Mouse (Mus musculus) C2C12 (cell line): ENCODE measurements around the gene Gm2016.
"Not testable (repeated sequence)": the region's sequence is repeated elsewhere in the genome, so short reads cannot be mapped to it uniquely, and the experiment has no call there.

Source experiments
- CEBPB ChIP-seq: IDR thresholded peaks from one replicate; pipeline ENCODE4 v1.6.1; 2011; ENCODE audit warnings: low read depth, mild to moderate bottlenecking, control low read depth, moderate library complexity
- CTCF ChIP-seq: IDR thresholded peaks from one replicate; pipeline ENCODE4 v1.5.1; 2011; ENCODE audit not compliant: control insufficient read depth, insufficient read depth, insufficient read length
- MAX ChIP-seq: IDR thresholded peaks from one replicate; pipeline ENCODE4 v1.6.1; 2011; ENCODE audit warnings: mild to moderate bottlenecking, control low read depth
- MYOD1 ChIP-seq: IDR thresholded peaks from one replicate; pipeline ENCODE4 v1.6.1; 2011; ENCODE audit warnings: low read depth; ENCODE audit not compliant: control insufficient read depth, insufficient read length
- MYOG ChIP-seq: IDR thresholded peaks from one replicate; pipeline ENCODE4 v1.6.1; 2011; ENCODE audit not compliant: control insufficient read depth, insufficient read length; ENCODE audit errors: extremely low read depth
- USF1 ChIP-seq: IDR thresholded peaks from one replicate; pipeline ENCODE4 v1.6.1; 2011; ENCODE audit warnings: low read depth, mild to moderate bottlenecking, control low read depth, moderate library complexity

- TF ChIP-seq CTCF, MAX, CEBPB, MYOD1, MYOG, USF1: not testable (repeated sequence)
Measured at GRCm38 (mm10) chr12:87850657-87851056, 23.2 kb upstream of the Gm2016 start.
